Mouse (Mus musculus) erythroblast, embryonic 14.5 days (primary cell): Measurements from ENCODE around the gene Lmnb2.

ENCODE experiments used
- GATA1 ChIP-seq: IDR thresholded peaks from 2 replicates; pipeline ENCODE4 v1.6.1; 2012; ENCODE audit warnings: low read length, inconsistent platforms, mixed read lengths
- TAL1 ChIP-seq: IDR thresholded peaks from 3 replicates; pipeline ENCODE4 v1.6.1; 2012; ENCODE audit warnings: low read length, inconsistent platforms, mixed read lengths

DNA sequence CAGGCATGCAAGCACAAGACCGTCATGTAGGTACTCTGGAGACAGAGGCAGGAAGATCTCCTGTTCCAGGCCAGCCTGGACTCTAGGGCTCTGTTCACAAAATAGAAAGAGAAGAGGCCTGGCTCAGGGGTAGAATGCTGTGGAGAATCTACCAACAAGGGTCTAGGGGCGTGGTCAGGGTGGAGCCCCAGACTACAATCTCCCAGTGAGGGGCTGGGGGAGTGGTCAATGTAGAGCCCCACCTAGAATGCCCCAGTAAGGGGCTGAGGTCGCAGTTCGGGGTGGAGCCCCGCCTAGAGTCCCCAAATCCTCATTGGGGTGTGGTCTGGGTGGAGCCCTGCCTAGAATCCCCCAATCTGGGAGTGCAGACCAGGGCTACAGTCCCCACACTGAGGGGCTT, 32.3 kb upstream of the Lmnb2 start:
- TF ChIP-seq GATA1: no peak
- no peak for TF ChIP-seq TAL1
